Mouse (Mus musculus) stomach, postnatal 0 days (tissue): Measurements from ENCODE around the gene Gm11639. TPM values are rescaled to one million over a fixed set of nuclear protein-coding genes. Genes with fewer than 3 reads are reported as not detected.

Experiments used
- ATAC-seq: fragments of 200-750 bp; cut with Nextera tagmentation; 2 replicates; pipeline ENCODE4 v1.8.0; 2017; ENCODE audit not compliant: low FRiP score, low TSS enrichment
- DNase-seq: peaks from one replicate; pipeline ENCODE4 v3.0.0-alpha.2; 2016; ENCODE audit warnings: low spot score
- H3K27ac ChIP-seq: fragments of 300-500 bp; sonication (generic); replicated peaks from 2 replicates; pipeline ENCODE4 v1.5.1; 2014; ENCODE audit warnings: mild to moderate bottlenecking, control low read depth
- H3K27me3 ChIP-seq: fragments of 300-500 bp; sonication (generic); 2 replicates; pipeline ENCODE4 v1.6.1; 2014; ENCODE audit warnings: low read length; ENCODE audit not compliant: control insufficient read depth, insufficient read depth
- H3K36me3 ChIP-seq: fragments of 300-500 bp; sonication (generic); 2 replicates; pipeline ENCODE4 v1.6.1; 2014; ENCODE audit warnings: low read length, mixed read lengths; ENCODE audit not compliant: control insufficient read depth, insufficient read depth
- H3K4me1 ChIP-seq: fragments of 300-500 bp; sonication (generic); replicated peaks from 2 replicates; pipeline ENCODE4 v1.6.1; 2014; ENCODE audit warnings: antibody characterized with exemption; ENCODE audit not compliant: control insufficient read depth, insufficient read depth
- H3K4me2 ChIP-seq: fragments of 300-500 bp; sonication (generic); replicated peaks from 2 replicates; pipeline ENCODE4 v1.6.1; 2014; ENCODE audit warnings: low read depth, mild to moderate bottlenecking, control low read depth, moderate library complexity
- H3K4me3 ChIP-seq: fragments of 300-500 bp; sonication (generic); 2 replicates; pipeline ENCODE4 v1.5.1; 2014; ENCODE audit warnings: low read depth, low read length, control low read depth
- H3K9ac ChIP-seq: fragments of 300-500 bp; sonication (generic); 2 replicates; pipeline ENCODE4 v1.6.1; 2014; ENCODE audit warnings: mild to moderate bottlenecking, low read length, control low read depth, mixed read lengths
- H3K9me3 ChIP-seq: fragments of 300-500 bp; sonication (generic); 2 replicates; pipeline ENCODE4 v1.6.1; 2016; ENCODE audit warnings: low read length; ENCODE audit not compliant: control insufficient read depth
- CTCF ChIP-seq: IDR thresholded peaks from 2 replicates; pipeline ENCODE4 v1.5.1; 2016; ENCODE audit warnings: antibody characterized with exemption, low read depth, mild to moderate bottlenecking, moderate library complexity
- EP300 ChIP-seq: optimal IDR thresholded peaks from 2 replicates; pipeline ENCODE3; 2016; ENCODE audit warnings: antibody characterized with exemption
- WGBS: fragments of 180-500 bp; shearing (Covaris S2); extraction: QIAGEN DNeasy Blood & Tissue Kit; methylation state at CpG from one replicate; pipeline ENCODE4 v1.1.7; 2014; 5-methylcytosine and 5-hydroxymethylcytosine counted together
- polyA plus RNA-seq: library from polyadenylated mRNA; unstranded; fragments of >200 nt; fragmentation: Nextera tagmentation; extraction: Ambion mirVana; gene quantifications from 2 replicates; pipeline ENCODE4 v1.2.1, GENCODE M21; 2015

Gene Gm11639
- polyA plus RNA-seq, 1 experiment from 2014 or later, result 0.01 TPM

GRCm38 (mm10) chr11:105164516-105165510, 479.3 kb downstream of the Gm11639 start:
- DNase-seq (no peak), ATAC-seq (no peak)
- Histone ChIP-seq H3K9ac (no peak overlapping the region), H3K9me3 (no peaks in the 10 kb centered on the region), H3K4me1 (no peaks in the 10 kb centered on the region), H3K27ac (no peak overlapping the region), H3K4me2 (no peak overlapping the region), H3K27me3 (no peaks in the 10 kb centered on the region), H3K36me3 (no peaks in the 10 kb centered on the region), H3K4me3 (no peak overlapping the region)
- WGBS, result 76% methylated on average over 69 of the region's 69 CpGs
- TF ChIP-seq EP300, result no peak
- no peak for TF ChIP-seq CTCF

GRCm38 (mm10) chr11:105166780-105167179, 481.3 kb downstream of the Gm11639 start:
- no peak for TF ChIP-seq EP300
- ATAC-seq (no peak), DNase-seq (no peak)
- no peaks in the 10 kb centered on the region for H3K4me1 ChIP-seq
- H3K27ac ChIP-seq, result no peak overlapping the region
- H3K9ac ChIP-seq, result no peak overlapping the region
- 92% methylated on average over 10 of the region's 10 CpGs for WGBS
- H3K9me3 ChIP-seq, result no peaks in the 10 kb centered on the region
- no peaks in the 10 kb centered on the region for H3K36me3 ChIP-seq
- no peak overlapping the region for H3K4me2 ChIP-seq
- no peak overlapping the region for H3K4me3 ChIP-seq
- H3K27me3 ChIP-seq, result no peaks in the 10 kb centered on the region

Other genes with a start within 250 kb of the Gm11639 start
- 7.5 and 8.2 TPM in 2 replicates for gene Kansl1, start 216.8 kb upstream of the Gm11639 start, polyA plus RNA-seq
- 11.7 and 13.9 TPM in 2 replicates for gene Cdc27, start 135.1 kb upstream of the Gm11639 start, polyA plus RNA-seq
- gene Myl4, start 135.0 kb upstream of the Gm11639 start, polyA plus RNA-seq, result 6.8 and 9.5 TPM in 2 replicates
- gene Itgb3, start 77.7 kb upstream of the Gm11639 start, polyA plus RNA-seq, result 4.7 and 5.1 TPM in 2 replicates